Mouse (Mus musculus) neutrophil, adult 83 days (primary cell): ENCODE data around the gene Plin2. TPM values are rescaled to one million over a fixed set of nuclear protein-coding genes. Genes with fewer than 3 reads are reported as not detected.

ENCODE experiments used
- total RNA-seq, 2 experiments: library from RNA; stranded (reverse); gene quantifications; one replicate each; pipeline ENCODE4 v1.2.4; 2023

Plin2 gene
- total RNA-seq: 100 to 1,000 TPM; 183 to 191 TPM

GRCm38 (mm10) chr4:86669780-86670201 is at the start of gene Plin2:
TSS of gene Plin2 (minus strand) at chr4:86670060.

GRCm38 (mm10) chr4:86611524-86612288 is 58.2 kb downstream of the Plin2 start, which contains the start of gene Haus6:
TSS of gene Haus6 (minus strand) at chr4:86612055.

Other genes with a start within 250 kb of the Plin2 start
- gene Saxo1, start 111.7 kb downstream of the Plin2 start, total RNA-seq: not detected
- 10 to 100 TPM; 41.6 to 43.4 TPM for gene Rraga, start 94.4 kb downstream of the Plin2 start, total RNA-seq
- 10 to 100 TPM in 1 of 2 experiments, 1 to 10 TPM in 1; 10.0 to 11.3 TPM for gene Haus6, start 58.0 kb downstream of the Plin2 start, total RNA-seq
- 10 to 100 TPM; 12.0 to 17.4 TPM for gene Dennd4c, start 78.5 kb upstream of the Plin2 start, total RNA-seq
- gene Rps6, start 187.4 kb upstream of the Plin2 start, total RNA-seq: 100 to 1,000 TPM; 663 to 695 TPM
- gene Acer2, start 204.3 kb upstream of the Plin2 start, total RNA-seq: under 1 TPM; 0.15 to 0.24 TPM